Mouse (Mus musculus) spleen, adult 2 months (tissue): Measurements from ENCODE around the gene Aars2. TPM values are rescaled to one million over a fixed set of nuclear protein-coding genes. Genes with fewer than 3 reads are reported as not detected.
A peak's percentile ranks its signal among the peaks of the same experiment; 100 is the strongest.

Experiments used
- DNase-seq, 2 experiments: peaks; one replicate each; pipeline versions ENCODE4 v3.0.0 to v3.0.0-alpha.2; 2012 to 2021; ENCODE audit warnings: low spot score in 2 of 2, low read depth in 1 of 2
- H3K27ac ChIP-seq: fragments of 200-500 bp; 2 replicates; pipeline ENCODE4 v1.5.1; 2012; ENCODE audit warnings: low read length, inconsistent platforms; ENCODE audit not compliant: insufficient read depth
- H3K27me3 ChIP-seq: fragments of 200-500 bp; 2 replicates; pipeline ENCODE4 v1.6.1; 2012; ENCODE audit warnings: mild to moderate bottlenecking, moderate library complexity, low read length, inconsistent platforms; ENCODE audit not compliant: control insufficient read depth, insufficient read depth
- H3K36me3 ChIP-seq: fragments of 200-500 bp; 2 replicates; pipeline ENCODE4 v1.6.1; 2012; ENCODE audit warnings: mild to moderate bottlenecking, low read length, inconsistent platforms; ENCODE audit not compliant: control insufficient read depth, insufficient read depth
- H3K4me1 ChIP-seq: fragments of 200-500 bp; 2 replicates; pipeline ENCODE4 v1.6.1; 2011; ENCODE audit warnings: inconsistent platforms; ENCODE audit not compliant: control insufficient read depth, insufficient read depth, insufficient read length
- H3K4me3 ChIP-seq: fragments of 200-500 bp; 2 replicates; pipeline ENCODE4 v1.5.1; 2011; ENCODE audit warnings: mild to moderate bottlenecking, inconsistent platforms; ENCODE audit not compliant: insufficient read depth, insufficient read length; ENCODE audit errors: extremely low read depth
- CTCF ChIP-seq: fragments of 200-500 bp; IDR thresholded peaks from 2 replicates; pipeline ENCODE4 v1.5.1; 2011; ENCODE audit warnings: mild to moderate bottlenecking, inconsistent platforms; ENCODE audit not compliant: insufficient read depth, insufficient read length, insufficient replicate concordance; ENCODE audit errors: extremely low read depth
- POLR2A ChIP-seq: fragments of 200-500 bp; IDR thresholded peaks from 2 replicates; pipeline ENCODE4 v1.6.1; 2011; ENCODE audit warnings: low read depth, low read length, inconsistent platforms
- WGBS: fragments of 180-500 bp; shearing (Covaris S2); methylation state at CpG from one replicate; pipeline ENCODE4 v1.1.7; 2018; 5-methylcytosine and 5-hydroxymethylcytosine counted together
- polyA plus RNA-seq: library from polyadenylated mRNA; depleted of rRNA; stranded (reverse); fragments of >200 nt; gene quantifications from 2 replicates; pipeline ENCODE4 v1.2.3, GENCODE M21; 2012

Gene Aars2
- polyA plus RNA-seq, 1 experiment: 11.9 TPM

DNA sequence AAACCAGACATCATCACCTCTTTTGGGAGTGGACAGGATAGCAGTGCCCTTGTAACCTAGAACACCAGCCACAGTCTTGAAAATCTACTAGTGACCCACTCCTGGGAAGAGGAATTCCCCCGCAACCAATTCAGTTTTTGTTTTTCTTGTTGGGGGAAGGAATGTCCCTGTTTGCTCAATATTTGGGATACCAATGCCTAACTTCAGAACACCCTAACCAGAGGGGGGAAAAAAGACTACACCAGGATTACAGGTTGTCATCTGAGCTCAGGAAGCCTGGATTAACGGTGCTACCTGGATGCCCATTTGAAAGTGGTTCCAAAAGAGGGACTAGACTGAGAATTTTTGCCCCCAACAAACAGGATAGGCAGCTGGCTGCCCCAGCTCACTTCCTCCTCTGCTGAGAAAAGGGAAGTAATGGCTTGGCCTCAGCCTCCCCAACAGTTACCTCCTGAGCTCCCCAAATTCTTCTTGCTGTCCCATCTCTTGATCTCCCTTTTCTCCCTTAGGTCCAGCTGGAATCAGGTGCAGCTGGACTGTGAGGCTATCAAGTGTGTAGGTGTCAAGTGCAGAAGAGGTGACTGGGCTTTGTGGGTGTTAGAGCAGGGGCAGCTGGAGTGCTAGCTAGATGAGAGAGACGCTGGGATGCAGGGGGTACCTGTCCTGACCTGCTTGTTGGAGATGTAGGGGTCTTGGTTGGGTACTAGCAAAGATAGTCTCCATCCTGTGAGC lies 50.0 kb downstream of the Aars2 start:
- TF ChIP-seq POLR2A: peak; percentile 33; the same call in 1 of the 2 replicates
- no peak for TF ChIP-seq CTCF
- H3K27me3 ChIP-seq: no peaks in the 10 kb centered on the region
- 9% methylated on average over 3 of the region's 3 CpGs for WGBS
- peaks cover 9% of the 10 kb centered on the region; the same call in 1 of the 2 replicates for H3K4me1 ChIP-seq
- H3K27ac ChIP-seq: peak overlapping the region; percentile 89
- H3K36me3 ChIP-seq: peaks cover 20% of the 10 kb centered on the region
- DNase-seq: peak in 1 of 2 experiments; percentile 53
- H3K4me3 ChIP-seq: peak overlapping the region; percentile 97

DNA sequence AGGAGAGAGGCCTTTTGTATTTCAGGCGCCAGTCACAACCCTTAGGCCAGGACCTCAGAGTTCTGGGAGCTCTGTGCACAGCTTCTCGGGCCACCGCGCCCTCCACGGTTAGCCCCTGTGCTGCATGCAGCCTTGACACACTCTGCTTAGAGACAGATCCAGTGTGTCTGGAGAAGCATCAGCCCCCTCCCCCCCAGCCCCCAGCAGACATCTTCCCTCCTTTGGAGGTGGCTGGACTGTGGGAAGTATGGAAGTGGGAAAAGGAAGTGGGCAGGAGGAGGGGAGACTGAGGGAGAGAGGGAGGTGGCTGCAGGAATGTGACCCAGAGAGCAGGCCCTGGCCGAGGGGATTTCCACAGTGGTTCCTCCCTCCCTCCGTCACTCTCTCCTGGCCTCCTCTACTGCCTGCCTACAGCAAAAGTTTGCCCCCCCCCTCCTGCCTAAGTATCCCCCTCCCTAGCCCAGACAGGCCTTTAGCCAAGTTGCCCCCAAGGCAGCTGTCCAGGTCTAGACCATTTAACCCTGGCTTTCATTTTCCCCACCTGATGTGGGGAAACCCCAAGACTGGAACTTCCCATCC lies 50.7 kb downstream of the Aars2 start:
- Histone ChIP-seq H3K36me3 (peaks cover 25% of the 10 kb centered on the region), H3K27ac (peak overlapping the region; percentile 89), H3K4me1 (peaks cover 9% of the 10 kb centered on the region; the same call in 1 of the 2 replicates), H3K4me3 (peak overlapping the region; percentile 97), H3K27me3 (no peaks in the 10 kb centered on the region)
- under 1% methylated on average over 7 of the region's 7 CpGs for WGBS
- TF ChIP-seq POLR2A: no peak
- no peak for TF ChIP-seq CTCF
- DNase-seq: peak in 1 of 2 experiments; percentile 56

DNA sequence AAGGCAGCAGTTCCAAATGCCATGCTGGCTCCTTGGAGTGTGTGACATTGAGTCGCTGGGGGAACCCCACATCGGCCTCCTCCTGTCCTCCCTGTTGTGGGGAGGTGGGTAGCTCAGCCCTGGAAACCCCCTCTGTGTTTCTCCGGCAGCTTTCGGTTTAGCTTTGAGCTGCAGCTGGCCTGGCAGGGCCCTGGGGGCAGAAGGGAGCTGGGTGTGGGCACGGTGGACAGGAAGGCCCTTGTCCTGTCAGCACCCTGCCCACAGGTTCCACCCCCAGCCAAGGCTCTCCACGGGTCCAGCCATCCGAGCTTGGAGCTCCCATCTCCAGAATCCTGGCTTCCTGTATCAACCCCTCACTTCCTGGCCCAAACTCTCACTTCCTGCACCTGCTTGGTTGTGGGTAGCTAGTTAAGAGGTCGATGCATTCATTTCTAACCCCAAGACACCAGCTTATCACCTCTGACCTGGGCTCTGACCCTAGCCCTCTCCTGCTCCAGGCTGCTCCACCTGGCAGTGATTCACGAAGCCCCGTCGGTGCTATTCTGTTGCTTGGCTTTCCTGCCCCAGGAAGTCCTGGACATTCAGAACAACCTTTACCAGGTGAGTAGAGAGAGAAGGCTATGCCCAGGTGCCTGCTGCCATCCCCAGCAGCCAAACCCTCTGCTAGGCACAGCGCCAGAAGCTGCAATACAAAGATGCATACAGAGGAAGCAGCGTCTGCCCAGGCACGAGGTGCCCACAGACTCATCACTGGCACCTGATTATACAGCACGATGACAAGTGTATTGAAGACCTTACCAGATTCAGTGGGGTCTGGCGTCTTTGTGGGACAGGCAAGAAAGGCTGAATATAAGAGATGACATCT lies 51.6 kb downstream of the Aars2 start:
- H3K27ac ChIP-seq: peak overlapping the region; percentile 89
- peak in 1 of 2 experiments; percentile 58 for DNase-seq
- WGBS: 11% methylated on average over 16 of the region's 16 CpGs

DNA sequence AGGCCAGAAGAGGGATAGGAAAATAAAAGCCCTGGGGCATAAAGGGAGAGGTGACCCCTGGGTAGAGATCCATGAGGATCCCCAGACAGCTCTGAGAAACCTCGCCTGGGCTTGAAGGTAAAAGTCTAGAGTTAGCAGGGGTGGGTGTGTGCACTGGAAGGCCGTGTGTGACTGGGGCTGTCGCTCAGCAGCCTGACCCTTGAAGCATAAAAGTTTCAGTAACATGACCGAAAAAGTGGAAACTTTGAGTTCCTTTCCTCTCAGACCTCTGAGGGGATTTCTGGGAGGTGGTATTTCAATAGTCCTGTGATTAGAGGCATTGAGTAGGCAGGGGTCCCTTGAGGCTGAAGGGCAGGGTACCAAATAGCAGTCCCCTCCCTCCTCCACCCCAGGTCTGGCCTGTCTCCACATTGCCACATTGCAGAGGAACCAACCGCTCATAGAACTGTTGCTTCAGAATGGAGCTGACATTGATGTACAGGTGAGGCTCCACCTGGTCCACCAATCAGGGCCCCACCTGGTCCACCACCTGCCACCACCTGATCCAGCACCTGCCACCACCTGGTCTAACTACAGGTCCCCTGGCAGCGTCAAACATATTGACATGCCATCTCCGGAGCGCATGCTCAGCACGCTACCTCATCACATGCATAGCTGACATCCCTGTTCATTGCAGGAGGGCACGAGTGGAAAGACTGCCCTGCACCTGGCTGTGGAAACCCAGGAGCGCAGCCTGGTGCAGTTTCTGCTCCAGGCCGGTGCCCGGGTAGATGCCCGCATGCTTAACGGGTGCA lies 53.3 kb downstream of the Aars2 start:
- 74% methylated on average over 15 of the region's 15 CpGs for WGBS
- H3K4me3 ChIP-seq: no peak overlapping the region
- H3K36me3 ChIP-seq: peaks cover 28% of the 10 kb centered on the region
- TF ChIP-seq CTCF (no peak), POLR2A (no peak)
- DNase-seq: no peak
- no peaks in the 10 kb centered on the region for H3K27me3 ChIP-seq
- peak overlapping the region; percentile 76 for H3K27ac ChIP-seq
- H3K4me1 ChIP-seq: peaks cover 9% of the 10 kb centered on the region

More for the DNA sequence above, 51.6 kb downstream of the Aars2 start:
- no peak for TF ChIP-seq POLR2A
- TF ChIP-seq CTCF: no peak
- Histone ChIP-seq H3K36me3 (peaks cover 28% of the 10 kb centered on the region), H3K4me3 (peak overlapping the region; percentile 97), H3K4me1 (peaks cover 9% of the 10 kb centered on the region; the same call in 1 of the 2 replicates), H3K27me3 (no peaks in the 10 kb centered on the region)

DNA sequence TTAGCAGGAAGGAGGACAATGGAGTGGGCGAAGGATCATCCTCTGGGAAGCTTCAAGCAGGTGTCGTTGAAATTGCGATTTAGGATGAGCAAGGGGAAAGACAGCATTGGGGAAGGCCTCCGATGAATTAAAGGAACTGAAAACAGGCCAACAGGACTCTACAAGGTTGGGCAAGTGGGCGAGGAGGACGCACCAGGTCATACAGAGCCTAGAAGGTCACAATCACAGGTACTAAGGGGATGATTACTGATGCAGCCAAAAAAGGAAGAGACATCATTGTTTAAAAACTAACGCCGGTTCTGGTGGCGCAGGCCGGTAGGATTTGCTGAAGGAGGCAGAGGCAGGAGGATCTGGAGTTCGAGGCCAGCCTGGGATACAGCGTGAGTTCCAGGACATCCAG lies 56.6 kb downstream of the Aars2 start:
- H3K36me3 ChIP-seq: peaks cover 42% of the 10 kb centered on the region
- H3K4me3 ChIP-seq: no peak overlapping the region
- TF ChIP-seq POLR2A (no peak), CTCF (no peak)
- H3K27me3 ChIP-seq: no peaks in the 10 kb centered on the region
- peaks cover 9% of the 10 kb centered on the region for H3K4me1 ChIP-seq
- 42% methylated on average over 12 of the region's 12 CpGs for WGBS
- peak overlapping the region; percentile 84 for H3K27ac ChIP-seq
- no peak for DNase-seq
